Mouse (Mus musculus): ENCODE data around the gene Adarb2.

Adarb2 gene

DNA sequence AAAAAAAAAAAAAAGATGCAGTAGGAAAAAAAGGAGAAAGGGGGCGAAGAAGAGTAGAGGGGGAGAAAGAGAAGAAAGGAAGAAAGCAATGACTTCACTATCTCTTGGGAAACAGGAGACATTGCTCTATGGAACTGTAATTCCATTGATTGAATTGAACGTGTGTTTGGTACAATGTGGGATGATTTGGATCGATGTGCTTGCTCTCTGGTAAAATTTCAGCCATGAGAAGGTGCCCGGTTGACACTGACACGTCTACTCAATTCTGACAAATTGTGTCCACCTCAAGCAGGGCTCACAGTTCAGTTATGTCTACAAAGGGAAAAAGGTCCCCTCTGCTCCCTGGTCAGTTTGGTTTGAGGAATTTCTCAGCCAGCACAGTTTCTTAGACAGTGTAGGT, 495.8 kb downstream of the Adarb2 start:
- DNase-seq = no peak

GRCm38 (mm10) chr13:8699831-8700230, 497.2 kb downstream of the Adarb2 start:
- DNase-seq = no peak

- no peak for DNase-seq
These were observed 498.3 kb downstream of the Adarb2 start for GRCm38 (mm10) chr13:8700981-8701380.

DNA sequence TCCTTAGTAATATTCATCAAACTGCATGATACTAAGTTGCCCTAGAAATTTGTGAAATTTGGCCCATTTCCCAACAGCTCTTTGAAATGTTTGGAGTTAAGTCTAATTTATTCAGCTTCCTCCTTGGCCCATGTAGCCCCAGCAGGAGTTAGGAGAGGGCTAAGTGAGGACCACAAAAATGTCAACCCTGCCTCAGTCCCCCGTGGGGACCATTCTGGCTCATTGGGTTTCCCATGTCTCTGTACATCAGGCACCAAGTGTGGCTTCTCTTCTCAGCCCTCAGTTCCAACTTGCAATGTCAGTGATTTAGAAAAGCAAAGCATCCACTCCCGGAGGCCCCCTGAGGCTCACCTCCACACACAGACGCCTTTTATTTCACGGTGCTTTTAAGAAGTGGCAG, 502.6 kb downstream of the Adarb2 start:
- DNase-seq = no peak

GRCm38 (mm10) chr13:8713377-8713776, 510.7 kb downstream of the Adarb2 start:
- no peak for DNase-seq

DNA sequence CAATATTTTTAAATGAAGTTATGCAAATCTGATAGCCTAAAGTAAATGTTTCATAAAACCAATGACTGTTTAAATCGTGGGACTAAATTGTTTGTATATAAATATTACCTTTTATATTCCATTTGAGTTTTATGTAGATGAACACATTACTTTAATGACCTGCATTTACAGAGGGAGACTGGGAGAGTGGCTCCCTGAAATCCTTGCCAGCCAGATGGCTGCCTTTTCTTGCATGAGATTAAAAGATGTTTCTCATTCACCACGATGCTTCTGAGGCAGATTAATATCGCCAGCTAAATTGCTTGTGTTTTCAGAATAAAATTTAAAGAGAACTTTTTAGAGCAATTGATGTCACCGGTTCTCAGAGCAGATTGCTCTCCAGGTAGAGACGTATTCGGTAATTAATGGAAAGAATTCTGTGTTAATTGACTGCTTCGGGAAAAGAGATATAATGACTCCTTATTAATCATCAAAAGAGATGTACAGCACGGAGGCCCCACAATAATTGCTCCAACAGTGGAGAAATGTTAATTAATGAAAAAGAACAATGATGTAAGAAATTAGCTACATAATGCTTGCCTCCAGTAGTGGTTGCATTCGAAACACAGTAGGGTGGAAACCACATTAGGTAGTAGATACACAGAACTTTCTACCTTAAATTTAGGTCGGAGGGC, 527.4 kb downstream of the Adarb2 start:
- DNase-seq = no peak

DNA sequence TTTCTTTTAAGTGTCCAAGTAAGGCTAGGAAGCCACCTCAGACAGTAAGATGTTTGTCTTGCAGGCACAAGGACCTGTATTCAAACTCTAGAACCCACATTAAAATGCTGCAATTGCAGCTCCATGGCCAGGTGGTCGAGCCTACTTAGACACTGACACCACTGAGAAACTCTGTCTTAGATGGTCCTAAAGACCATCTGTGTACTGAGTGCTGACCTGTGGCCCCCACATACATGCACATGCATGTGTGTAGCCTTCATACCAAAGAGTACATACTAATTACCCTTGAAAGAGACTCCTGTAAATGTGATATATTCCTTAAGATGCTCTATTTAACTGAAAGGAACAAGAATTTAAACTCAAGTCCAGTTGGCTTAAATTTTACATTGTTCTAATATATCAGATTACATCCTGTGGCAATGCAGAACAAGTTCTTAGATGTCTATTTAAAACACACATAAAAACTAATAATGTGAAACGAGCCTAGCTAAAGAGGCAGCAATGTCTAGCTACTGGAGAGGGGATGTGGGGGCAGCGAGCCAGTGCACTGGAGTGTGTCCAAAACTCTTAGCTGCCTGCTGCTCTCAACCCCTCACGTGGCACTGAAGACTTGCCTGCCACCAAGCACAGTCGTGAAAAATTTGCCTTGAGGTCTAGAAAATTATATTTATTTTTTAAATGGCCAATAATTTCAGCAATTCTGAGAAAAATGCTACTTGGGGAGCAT, 534.6 kb downstream of the Adarb2 start:
- no peak for DNase-seq

DNA sequence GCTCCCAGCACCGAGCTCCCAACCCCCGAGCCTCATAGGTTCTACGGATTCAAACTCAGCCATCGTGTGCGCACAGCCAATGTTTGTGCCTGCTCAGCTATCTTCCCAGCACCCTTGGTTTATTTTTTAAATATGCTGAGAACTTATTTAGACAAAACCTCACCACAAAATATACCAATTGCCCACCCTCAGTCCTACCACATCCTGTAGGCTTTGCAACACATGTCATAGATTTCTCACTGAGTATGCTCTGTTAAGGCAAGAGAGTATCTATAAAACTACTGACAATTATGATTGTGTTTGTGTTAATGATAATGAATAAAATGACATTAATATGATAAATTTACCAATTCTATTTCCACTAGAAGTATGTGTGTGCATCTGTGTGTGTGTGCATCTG, 540.1 kb downstream of the Adarb2 start:
- no peak for DNase-seq

GRCm38 (mm10) chr13:8744565-8744964, 541.9 kb downstream of the Adarb2 start:
- no peak for DNase-seq

- DNase-seq = no peak
These were observed 542.9 kb downstream of the Adarb2 start for GRCm38 (mm10) chr13:8745596-8745995.

DNA sequence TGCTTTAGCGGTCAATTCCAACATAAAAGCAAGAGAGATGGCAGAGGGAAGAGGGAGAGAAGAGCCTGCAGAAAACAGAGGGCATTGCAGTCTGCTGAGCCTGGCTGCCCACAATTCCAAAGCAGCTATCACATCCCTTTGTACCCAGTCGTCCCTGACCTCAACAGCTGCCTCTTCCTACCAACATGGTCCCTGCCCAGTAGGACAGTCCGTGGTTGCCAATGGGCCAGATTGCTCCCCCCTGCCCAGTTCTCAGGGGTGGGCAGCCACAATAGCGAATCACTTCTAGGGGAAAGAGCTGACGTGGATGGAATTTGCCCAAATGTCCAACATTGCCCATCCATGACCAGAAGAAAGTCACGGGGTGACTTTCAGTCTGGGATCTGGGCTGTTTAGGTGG, 546.8 kb downstream of the Adarb2 start:
- no peak for DNase-seq

DNA sequence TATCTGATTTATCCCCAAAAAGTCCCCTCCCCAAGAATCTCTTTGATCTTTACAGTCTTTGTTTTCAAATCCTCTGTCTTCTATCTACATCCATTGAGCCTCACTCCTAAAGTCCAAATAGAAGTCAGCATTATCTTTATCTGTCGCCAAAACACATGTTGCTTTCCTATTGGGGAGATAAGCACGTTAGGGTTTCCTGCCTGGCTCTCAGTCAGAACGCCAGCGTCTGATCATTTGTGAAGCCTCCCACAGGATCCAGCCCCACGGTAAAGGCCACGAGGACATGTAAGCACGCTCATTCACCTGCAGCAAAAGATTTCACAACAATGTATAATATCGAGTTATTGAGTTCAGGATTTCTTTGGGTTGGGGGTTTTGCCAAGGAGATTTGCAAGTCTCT, 558.3 kb downstream of the Adarb2 start:
- DNase-seq = no peak

DNA sequence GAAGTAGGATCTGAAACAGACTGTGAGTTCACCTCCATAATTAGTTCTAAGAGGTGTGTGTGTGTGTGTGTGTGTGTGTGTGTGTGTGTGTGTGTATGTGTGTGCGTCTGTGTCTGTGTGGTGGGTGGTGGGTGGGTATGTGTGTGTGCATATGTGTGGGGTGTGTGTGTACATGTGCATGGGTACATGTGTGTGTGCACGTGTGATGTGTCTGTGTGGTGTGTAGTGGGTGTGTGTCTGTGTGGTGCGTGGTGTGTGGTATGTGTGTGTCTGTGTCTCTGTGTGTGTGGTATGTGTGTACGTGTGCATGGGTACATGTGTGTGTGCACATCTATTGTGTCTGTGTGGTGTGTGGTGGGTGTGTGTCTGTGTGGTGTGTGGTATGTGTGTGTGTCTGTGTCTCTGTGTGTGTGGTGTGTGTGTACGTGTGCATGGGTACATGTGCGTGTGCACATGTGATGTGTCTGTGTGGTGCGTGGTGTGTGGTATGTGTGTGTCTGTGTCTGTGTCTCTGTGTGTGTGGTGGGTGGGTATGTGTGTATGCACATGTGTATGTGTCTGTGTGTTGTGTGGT, 567.1 kb downstream of the Adarb2 start:
- no peak for DNase-seq

GRCm38 (mm10) chr13:8770616-8771015, 568.0 kb downstream of the Adarb2 start:
- no peak for DNase-seq

GRCm38 (mm10) chr13:8780441-8780840, 577.8 kb downstream of the Adarb2 start:
- peak in 1 of 2 experiments; percentile 45 for DNase-seq

GRCm38 (mm10) chr13:8782636-8783035, 580.0 kb downstream of the Adarb2 start:
- no peak for DNase-seq

- DNase-seq = no peak
These were observed 581.1 kb downstream of the Adarb2 start for GRCm38 (mm10) chr13:8783686-8784307.

DNA sequence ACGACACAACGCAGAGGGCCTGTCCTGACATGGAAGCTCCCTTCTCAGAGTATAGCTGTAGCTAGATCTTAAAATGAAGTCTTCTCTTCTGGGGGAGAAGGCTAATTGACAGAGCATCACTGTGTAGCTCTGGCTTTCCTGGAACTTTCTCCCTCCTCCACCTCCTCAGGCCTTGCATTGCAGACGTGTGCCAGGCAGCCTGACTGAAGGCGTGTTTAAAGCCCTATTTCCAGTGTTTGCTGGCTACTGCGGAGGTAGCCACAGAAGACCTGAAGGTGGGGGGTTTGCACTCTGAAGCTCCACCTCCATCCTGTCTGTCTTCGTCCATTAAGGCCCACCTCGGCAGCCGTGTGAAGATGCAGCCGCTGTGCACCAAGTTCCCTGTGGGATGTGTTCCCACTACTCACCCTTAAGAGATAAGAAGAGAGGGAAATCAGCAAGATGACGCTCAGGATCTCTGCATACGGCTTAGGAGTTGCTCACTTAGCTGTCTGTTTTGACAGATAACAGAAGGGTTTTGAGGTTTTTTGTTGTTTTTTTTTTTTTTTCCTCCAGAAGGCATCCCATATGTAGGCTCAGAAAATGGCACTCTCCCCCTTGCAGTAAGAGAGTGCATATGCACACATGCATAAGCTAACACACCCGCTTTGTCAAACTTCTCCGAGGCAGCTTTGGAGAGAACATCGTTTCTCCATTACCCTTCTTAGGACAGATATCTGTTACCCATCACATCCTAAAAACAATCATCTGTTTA, 581.8 kb downstream of the Adarb2 start:
- DNase-seq = no peak

GRCm38 (mm10) chr13:8785185-8785584, 582.5 kb downstream of the Adarb2 start:
- peak in 1 of 2 experiments; percentile 33 for DNase-seq

GRCm38 (mm10) chr13:8793217-8793616, 590.6 kb downstream of the Adarb2 start:
- no peak for DNase-seq

DNA sequence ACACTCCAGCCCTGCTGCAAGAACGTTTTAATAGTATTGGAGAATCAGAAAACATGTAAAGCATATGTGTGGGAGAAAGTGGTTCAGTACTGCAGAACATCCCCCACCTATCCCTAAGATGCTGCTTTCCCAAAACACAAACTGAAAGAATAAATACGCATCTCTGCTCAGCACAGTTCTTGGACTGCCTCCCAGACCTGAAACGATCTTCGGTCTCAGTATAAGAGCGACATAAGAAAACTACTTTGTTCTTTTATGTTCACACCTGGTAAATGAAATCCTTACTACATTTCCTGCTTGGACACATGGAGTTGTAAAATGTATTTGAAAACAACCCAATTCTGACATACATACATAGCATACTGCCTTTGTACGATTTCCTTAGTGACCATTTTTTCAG, 597.9 kb downstream of the Adarb2 start:
- no peak for DNase-seq

DNA sequence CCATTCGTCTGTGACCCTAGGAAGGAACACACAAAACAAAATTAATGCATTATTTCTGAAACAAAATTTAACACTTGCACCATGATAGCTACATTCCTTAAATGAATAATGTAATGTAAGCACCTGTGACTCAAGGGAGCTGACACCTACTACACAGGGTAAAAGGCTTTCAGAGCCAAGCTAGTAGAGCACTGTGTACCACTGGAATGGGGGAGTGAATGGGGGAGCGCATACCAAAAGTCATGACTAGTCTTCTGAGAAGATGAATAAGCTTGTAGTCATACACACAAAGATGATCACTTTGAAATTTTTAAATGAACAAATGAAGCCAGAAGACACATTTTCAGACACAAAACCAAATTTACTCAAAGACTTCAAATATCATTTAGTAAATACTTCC, 603.3 kb downstream of the Adarb2 start:
- no peak for DNase-seq
